Comparison of ENCODE assay signal across 8 mouse cellular contexts in the genomic region with DNA sequence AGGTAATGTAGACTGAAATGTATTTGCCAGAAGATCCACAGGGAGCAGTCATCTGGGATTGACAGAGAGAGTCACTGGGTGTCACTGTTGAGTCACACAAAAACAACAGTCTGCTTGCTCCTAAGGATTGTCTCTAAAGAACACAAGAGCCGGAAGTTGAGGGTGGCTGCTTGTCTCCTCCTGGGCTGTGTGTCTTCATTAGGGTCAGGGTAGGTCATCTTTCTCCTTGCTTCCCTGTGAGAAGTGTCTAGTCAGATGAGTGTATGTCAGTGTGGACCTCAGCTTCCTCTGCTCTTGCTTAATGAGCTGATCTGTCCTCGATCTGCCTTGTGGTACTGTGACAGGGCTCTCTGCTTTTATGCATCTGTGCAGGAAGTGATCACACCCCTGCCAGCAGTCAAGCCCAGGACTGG.
A peak's percentile ranks its signal among the peaks of the same experiment; 100 is the strongest.
DNase-seq lines count a peak whose midpoint lies in the region; ATAC-seq lines count a peak whose summit lies in the region.

No protein-coding gene starts in this region.

- no peak overlapping the region for H3K4me3 ChIP-seq in hindbrain, embryonic 12.5 days
- H3K4me3 ChIP-seq in midbrain, embryonic 13.5 days (replicated peaks) = no peak overlapping the region

- no peak overlapping the region for H3K4me2 ChIP-seq in hindbrain, embryonic 12.5 days (replicated peaks)
- peak overlapping the region; percentile 14; the same call in 1 of the 2 replicates for H3K4me2 ChIP-seq in midbrain, embryonic 13.5 days (replicated peaks)

- H3K9ac ChIP-seq in hindbrain, embryonic 12.5 days = no peak overlapping the region
- no peak overlapping the region for H3K9ac ChIP-seq in midbrain, embryonic 13.5 days (replicated peaks)

- no peaks in the 10 kb centered on the region for H3K36me3 ChIP-seq in hindbrain, embryonic 12.5 days
- no peaks in the 10 kb centered on the region for H3K36me3 ChIP-seq in midbrain, embryonic 13.5 days

- H3K9me3 ChIP-seq in hindbrain, embryonic 12.5 days (replicated peaks) = no peaks in the 10 kb centered on the region
- no peaks in the 10 kb centered on the region for H3K9me3 ChIP-seq in midbrain, embryonic 13.5 days

- H3K27ac ChIP-seq in hindbrain, embryonic 12.5 days = no peak overlapping the region; the same call in 1 of the 2 replicates
- H3K27ac ChIP-seq in midbrain, embryonic 13.5 days = peak overlapping the region; percentile 53; the same call in 1 of the 2 replicates

- peak; percentile 93 for ATAC-seq in hindbrain, embryonic 12.5 days (ENCODE audit: low FRiP score)
- peak; percentile 95 for ATAC-seq in midbrain, embryonic 13.5 days
- ATAC-seq in megakaryocyte-erythroid progenitor cell, adult 5-6 weeks (replicated peaks; ENCODE audit: low FRiP score, low TSS enrichment, poor library complexity, severe bottlenecking) = no peak

- H3K4me1 ChIP-seq in hindbrain, embryonic 12.5 days = no peaks in the 10 kb centered on the region
- H3K4me1 ChIP-seq in midbrain, embryonic 13.5 days (replicated peaks) = no peaks in the 10 kb centered on the region

- 15% methylated on average over 2 of the region's 2 CpGs for WGBS in hindbrain, embryonic 12.5 days
- WGBS in midbrain, embryonic 13.5 days = 18% methylated on average over 2 of the region's 2 CpGs

- H3K27me3 ChIP-seq in hindbrain, embryonic 12.5 days = no peaks in the 10 kb centered on the region
- no peaks in the 10 kb centered on the region for H3K27me3 ChIP-seq in midbrain, embryonic 13.5 days

- DNase-seq in 416B (ENCODE audit: low read depth) (peak; percentile 51), adipocyte (ENCODE audit: low spot score) (peak; percentile 2)
- peak; percentile 30 for DNase-seq in embryo, embryonic 11.5 days (ENCODE audit: low read depth, low spot score)
- DNase-seq in left cerebral cortex, adult 11 months (ENCODE audit: low spot score) = peak; percentile 65
- DNase-seq in thymus, postnatal 25 days = no peak
